Mouse (Mus musculus) heart, postnatal 0 days (tissue): Measurements from ENCODE around the gene Minpp1.

Source experiments
- CTCF ChIP-seq: IDR thresholded peaks from 2 replicates; pipeline ENCODE4 v1.5.1; 2016; ENCODE audit warnings: antibody characterized with exemption, control low read depth, low read depth
- EP300 ChIP-seq: IDR thresholded peaks from 2 replicates; pipeline ENCODE4 v1.6.1; 2016; ENCODE audit warnings: antibody characterized with exemption, low read depth

GRCm38 (mm10) chr19:32553310-32553709, 67.7 kb downstream of the Minpp1 start:
- TF ChIP-seq CTCF = no peak
- no peak for TF ChIP-seq EP300
